Mouse (Mus musculus): ENCODE data around the gene Plin1.

- TF ChIP-seq CTCF (IDR thresholded peaks at IDR 0.05) (no peak), EP300 (IDR thresholded peaks at IDR 0.05) (no peak)
These were observed 7.6 kb upstream of the Plin1 start for GRCm38 (mm10) chr7:79740279-79740678.
